Mouse (Mus musculus) neural tube, embryonic 11.5 days (tissue): ENCODE data around the gene Zfp26. TPM values are rescaled to one million over a fixed set of nuclear protein-coding genes. Genes with fewer than 3 reads are reported as not detected.

Experiments used
- ATAC-seq: fragments of 200-750 bp; cut with Nextera tagmentation; 2 replicates; pipeline ENCODE4 v1.8.0; 2017; ENCODE audit warnings: moderate number of reproducible peaks, mild to moderate bottlenecking, moderate TSS enrichment, moderate library complexity; ENCODE audit not compliant: insufficient read depth, low FRiP score, low TSS enrichment
- DNase-seq: peaks from one replicate; pipeline ENCODE4 v3.0.0-alpha.2; 2015; ENCODE audit warnings: low spot score
- H3K27ac ChIP-seq: fragments of 300-500 bp; sonication (generic); 2 replicates; pipeline ENCODE4 v1.5.1; 2014; ENCODE audit warnings: low read depth, mild to moderate bottlenecking, low read length
- H3K27me3 ChIP-seq: fragments of 300-500 bp; sonication (generic); 2 replicates; pipeline ENCODE4 v1.6.1; 2014; ENCODE audit warnings: mild to moderate bottlenecking, low read length, mixed read lengths; ENCODE audit not compliant: control insufficient read depth, insufficient read depth
- H3K36me3 ChIP-seq: fragments of 300-500 bp; sonication (generic); 2 replicates; pipeline ENCODE4 v1.6.1; 2014; ENCODE audit warnings: mild to moderate bottlenecking, low read length, moderate library complexity, mixed read lengths; ENCODE audit not compliant: control insufficient read depth, insufficient read depth
- H3K4me1 ChIP-seq: fragments of 300-500 bp; sonication (generic); 2 replicates; pipeline ENCODE4 v1.6.1; 2014; ENCODE audit warnings: low read length, mixed read lengths; ENCODE audit not compliant: control insufficient read depth, insufficient read depth
- H3K4me2 ChIP-seq: fragments of 300-500 bp; sonication (generic); 2 replicates; pipeline ENCODE4 v1.6.1; 2014; ENCODE audit warnings: low read depth, mild to moderate bottlenecking, moderate library complexity
- H3K4me3 ChIP-seq: fragments of 300-500 bp; sonication (generic); 2 replicates; pipeline ENCODE4 v1.5.1; 2014; ENCODE audit warnings: low read depth, low read length
- H3K9ac ChIP-seq: fragments of 300-500 bp; sonication (generic); 2 replicates; pipeline ENCODE4 v1.6.1; 2014; ENCODE audit warnings: mild to moderate bottlenecking, low read length
- H3K9me3 ChIP-seq: fragments of 300-500 bp; sonication (generic); 2 replicates; pipeline ENCODE4 v1.6.1; 2016; ENCODE audit warnings: low read length; ENCODE audit not compliant: control insufficient read depth
- WGBS: fragments of 180-500 bp; shearing (Covaris S2); extraction: QIAGEN DNeasy Blood & Tissue Kit; methylation state at CpG from one replicate; pipeline ENCODE4 v1.1.7; 2014; 5-methylcytosine and 5-hydroxymethylcytosine counted together
- polyA plus RNA-seq: library from polyadenylated mRNA; unstranded; fragments of >200 nt; fragmentation: Nextera tagmentation; extraction: Ambion mirVana; gene quantifications from 2 replicates; pipeline ENCODE4 v1.2.1, GENCODE M21; 2014

Gene Zfp26
- polyA plus RNA-seq, 1 experiment from 2014 or later = 31.0 TPM

- peak within 1 kb of the TSS; percentile 57 for H3K4me3 ChIP-seq
- H3K4me1 ChIP-seq = no peaks in the 10 kb centered on the region
- H3K9me3 ChIP-seq = no peaks in the 10 kb centered on the region
- DNase-seq (peak; percentile 95), ATAC-seq (peak; percentile 99)
- peak within 1 kb of the TSS; percentile 72 for H3K9ac ChIP-seq
- no peak within 1 kb of the TSS for H3K27ac ChIP-seq
- 6% methylated on average over 40 of the region's 40 CpGs for WGBS
- peak within 1 kb of the TSS; percentile 72 for H3K4me2 ChIP-seq
- no peaks in the 10 kb centered on the region for H3K27me3 ChIP-seq
- no peaks in the 10 kb centered on the region for H3K36me3 ChIP-seq
Measured at GRCm38 (mm10) chr9:20384532-20385342, 75.2 kb downstream of the Zfp26 start, which contains the start of gene Zfp560. Gene Zfp560, minus strand, starts transcription at chr9:20385177.

GRCm38 (mm10) chr9:20383659-20384058 is 76.3 kb downstream of the Zfp26 start:
- Histone ChIP-seq H3K4me3 (no peak overlapping the region; the same call in 1 of the 2 replicates), H3K9ac (no peak overlapping the region), H3K9me3 (no peaks in the 10 kb centered on the region), H3K4me1 (no peaks in the 10 kb centered on the region), H3K27me3 (no peaks in the 10 kb centered on the region), H3K36me3 (no peaks in the 10 kb centered on the region), H3K4me2 (no peak overlapping the region), H3K27ac (no peak overlapping the region)
- 91% methylated on average over 7 of the region's 7 CpGs for WGBS
- ATAC-seq = no peak
- no peak for DNase-seq

Other genes starting within 250 kb of the Zfp26 start
- gene Olfr871, start 248.0 kb downstream of the Zfp26 start, polyA plus RNA-seq = not detected in 2 replicates
- gene Olfr872, start 223.0 kb downstream of the Zfp26 start, polyA plus RNA-seq = not detected in 2 replicates
- not detected in 2 replicates for gene Olfr39, start 177.8 kb downstream of the Zfp26 start, polyA plus RNA-seq
- not detected in 2 replicates for gene Olfr873, start 161.6 kb downstream of the Zfp26 start, polyA plus RNA-seq
- gene Olfr18, start 124.1 kb downstream of the Zfp26 start, polyA plus RNA-seq = not detected in 2 replicates
- gene Zfp560, start 75.0 kb downstream of the Zfp26 start, polyA plus RNA-seq = 31.1 and 33.8 TPM in 2 replicates
- 35.4 and 37.6 TPM in 2 replicates for gene Zfp426, start 32.6 kb upstream of the Zfp26 start, polyA plus RNA-seq
- 137 and 141 TPM in 2 replicates for gene Zfp266, start 61.3 kb upstream of the Zfp26 start, polyA plus RNA-seq
- gene Zfp846, start 121.1 kb upstream of the Zfp26 start, polyA plus RNA-seq = 21.2 and 21.6 TPM in 2 replicates
- gene Ubl5, start 182.7 kb upstream of the Zfp26 start, polyA plus RNA-seq = 391 and 397 TPM in 2 replicates
- gene Fbxl12, start 184.6 kb upstream of the Zfp26 start, polyA plus RNA-seq = 15.3 and 15.8 TPM in 2 replicates
- gene Pin1, start 191.9 kb upstream of the Zfp26 start, polyA plus RNA-seq = 68.7 and 71.6 TPM in 2 replicates